Mouse (Mus musculus) lung, postnatal 25 days (tissue): ENCODE data around the gene Gpr35.
A peak's percentile ranks its signal among the peaks of the same experiment; 100 is the strongest.

Experiments used
- DNase-seq: peaks from one replicate; pipeline ENCODE4 v3.0.0; 2022; ENCODE audit warnings: low spot score

The Gpr35 gene

DNA sequence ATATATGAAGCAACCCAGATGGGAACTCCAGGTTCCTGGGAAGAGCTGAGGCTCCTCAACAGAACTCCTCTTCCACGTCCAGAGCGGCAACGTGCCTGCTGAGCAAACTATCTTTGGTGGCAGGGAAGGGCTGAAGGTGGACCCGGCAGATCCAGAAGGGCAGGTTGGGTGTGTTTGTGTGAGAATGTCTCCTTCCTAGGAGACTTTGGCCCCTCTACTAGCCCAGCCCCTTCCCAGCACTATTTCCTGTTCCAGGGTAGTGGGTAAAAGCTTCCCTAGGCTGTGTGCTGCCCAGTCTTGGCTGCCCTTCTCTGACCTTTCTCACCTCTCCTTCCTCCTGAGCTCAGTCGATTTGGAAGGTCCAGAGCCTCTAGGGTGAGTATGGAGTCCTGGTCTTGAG, at the start of gene Gpr35:
TSS of gene Gpr35 (plus strand) at position 259 of the 400 bp plus-strand sequence.
- DNase-seq = no peak

DNA sequence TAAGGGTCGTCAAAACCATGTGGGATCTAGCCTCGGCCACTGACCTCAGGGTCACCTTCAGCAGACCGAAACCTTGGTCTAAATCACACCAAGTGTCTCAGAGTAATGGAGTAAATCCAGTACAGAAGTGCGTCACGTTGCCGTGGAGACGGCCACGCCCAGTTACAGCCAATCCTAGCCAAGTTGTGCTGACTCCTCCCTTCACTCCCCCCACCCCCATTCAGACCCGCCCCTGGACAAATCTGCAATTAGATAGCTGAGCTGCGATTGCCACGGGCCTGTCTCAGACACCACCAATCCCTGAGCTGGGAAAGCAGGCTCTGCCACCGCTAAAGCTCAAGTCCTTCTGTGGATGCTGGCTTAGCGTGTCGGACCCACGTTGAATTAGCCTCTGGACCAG, 47.9 kb upstream of the Gpr35 start, which contains the start of gene Ankmy1:
TSS of gene Ankmy1 (minus strand) at position 121 of the 400 bp plus-strand sequence.
- DNase-seq = peak; percentile 50

DNA sequence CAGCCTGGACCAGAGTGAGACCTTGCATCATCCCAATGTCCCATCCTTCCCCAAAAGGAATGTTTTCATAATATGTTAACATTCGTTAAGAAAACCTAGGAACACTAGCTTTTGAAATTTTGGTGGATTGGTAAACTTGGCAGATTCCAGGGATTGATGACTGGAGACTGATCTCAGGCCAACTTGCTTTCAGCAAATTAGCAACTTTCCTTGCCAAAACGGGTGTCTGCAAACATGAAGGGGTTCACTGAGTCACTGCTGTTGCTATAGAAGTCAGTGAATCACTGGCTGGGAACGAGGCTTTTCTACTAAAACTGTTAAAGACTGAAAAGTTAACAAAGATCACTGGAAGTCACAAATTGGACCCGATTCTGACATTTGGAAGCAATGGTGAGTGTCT, 47.0 kb upstream of the Gpr35 start:
- DNase-seq = no peak

DNA sequence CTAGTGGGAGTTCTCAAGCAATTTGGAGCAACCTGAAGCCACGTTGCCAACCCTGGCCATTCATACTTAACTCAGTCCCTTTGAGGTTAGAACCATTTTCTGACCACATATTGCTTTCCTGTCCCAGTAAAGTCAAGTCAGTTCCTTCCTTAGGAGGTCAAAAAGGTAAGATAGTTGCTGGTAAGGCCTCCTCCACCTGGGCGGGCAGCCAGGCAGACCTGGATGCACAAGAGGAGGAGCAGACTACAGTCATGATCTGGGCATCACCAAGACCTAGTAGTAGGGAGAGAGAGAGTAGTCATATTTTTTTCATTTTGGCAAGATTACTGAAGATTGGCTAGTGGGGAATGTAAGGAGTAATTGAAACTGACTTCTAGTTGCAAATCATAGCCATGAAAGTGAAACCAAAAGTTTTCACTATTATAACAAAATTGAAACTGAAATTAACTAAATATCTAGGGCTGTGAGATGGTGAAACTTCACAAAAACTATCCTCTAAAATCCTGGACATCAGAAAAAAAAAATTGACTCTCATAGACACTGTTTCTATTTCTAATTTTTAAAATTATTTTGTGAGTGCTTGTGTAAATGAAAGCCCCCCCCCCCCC, 44.9 kb upstream of the Gpr35 start:
- DNase-seq = no peak

DNA sequence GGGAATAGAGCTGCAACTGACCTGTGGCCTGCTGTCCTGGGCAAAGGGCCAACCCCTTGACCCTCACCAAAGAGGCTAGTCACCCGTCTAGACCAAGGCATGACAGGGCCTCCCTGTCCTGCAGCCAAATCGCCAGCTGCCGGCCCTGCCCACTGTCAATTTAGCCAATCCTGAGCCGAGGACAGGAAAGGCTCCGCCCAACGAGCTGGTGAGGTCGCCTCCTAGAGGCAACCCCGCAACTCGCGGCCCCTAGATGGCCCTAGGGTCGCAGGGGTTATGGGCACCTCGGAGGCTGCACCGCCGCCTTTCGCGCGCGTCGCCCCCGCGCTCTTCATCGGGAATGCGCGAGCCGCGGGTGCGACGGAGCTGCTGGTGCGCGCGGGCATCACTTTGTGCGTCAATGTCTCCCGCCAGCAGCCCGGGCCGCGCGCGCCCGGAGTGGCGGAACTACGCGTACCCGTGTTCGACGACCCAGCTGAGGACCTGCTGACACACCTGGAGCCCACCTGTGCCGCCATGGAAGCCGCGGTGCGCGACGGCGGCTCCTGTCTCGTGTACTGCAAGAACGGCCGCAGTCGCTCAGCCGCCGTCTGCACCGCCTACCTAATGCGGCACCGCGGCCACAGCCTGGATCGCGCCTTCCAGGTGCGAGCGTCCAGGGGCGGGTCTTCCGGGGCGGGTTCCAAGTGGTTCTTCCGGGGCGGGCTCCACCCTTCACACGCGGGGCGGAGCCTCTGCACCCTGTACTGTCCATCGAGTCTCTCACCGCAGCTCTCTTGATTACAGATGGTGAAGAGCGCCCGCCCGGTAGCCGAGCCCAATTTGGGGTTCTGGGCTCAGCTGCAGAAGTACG, 43.7 kb upstream of the Gpr35 start, which contains the start of gene Dusp28:
TSS of gene Dusp28 (plus strand) at position 203 of the 853 bp plus-strand sequence.
- peak; percentile 95 for DNase-seq

DNA sequence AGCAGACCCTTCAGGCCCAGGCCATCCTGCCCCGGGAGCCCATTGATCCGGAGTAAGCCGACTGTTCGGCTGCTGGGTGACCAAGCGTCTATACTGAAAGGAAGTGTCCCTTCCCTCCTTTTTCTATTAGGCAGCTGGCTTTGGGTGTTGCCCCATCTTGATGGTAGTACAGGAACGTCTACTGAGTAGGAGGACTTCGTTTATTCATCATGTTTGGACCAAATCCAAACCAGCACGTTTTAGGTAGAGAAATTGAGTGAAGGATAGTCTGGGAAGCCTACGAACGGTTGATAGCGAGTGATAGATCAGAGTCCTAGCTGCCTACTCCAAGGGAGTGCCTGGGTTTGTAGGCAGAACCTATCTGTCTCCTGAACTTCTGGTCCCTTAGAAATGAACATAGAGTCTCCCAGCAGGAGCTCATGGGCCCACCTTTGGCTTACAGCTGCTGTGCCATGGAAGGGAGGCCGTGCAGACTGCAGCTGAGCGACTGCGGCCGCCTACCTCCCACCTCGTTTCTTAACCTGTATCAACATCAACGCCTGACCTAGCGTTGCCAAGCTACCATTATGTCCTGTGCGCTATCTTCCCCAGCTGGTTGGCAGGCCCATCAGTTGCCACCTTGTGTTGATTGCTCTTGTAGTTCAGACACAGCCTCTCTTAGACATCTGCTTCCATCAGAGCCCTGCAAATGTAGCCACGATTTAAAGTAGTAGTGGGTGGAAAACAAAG, 42.9 kb upstream of the Gpr35 start:
- DNase-seq = no peak

DNA sequence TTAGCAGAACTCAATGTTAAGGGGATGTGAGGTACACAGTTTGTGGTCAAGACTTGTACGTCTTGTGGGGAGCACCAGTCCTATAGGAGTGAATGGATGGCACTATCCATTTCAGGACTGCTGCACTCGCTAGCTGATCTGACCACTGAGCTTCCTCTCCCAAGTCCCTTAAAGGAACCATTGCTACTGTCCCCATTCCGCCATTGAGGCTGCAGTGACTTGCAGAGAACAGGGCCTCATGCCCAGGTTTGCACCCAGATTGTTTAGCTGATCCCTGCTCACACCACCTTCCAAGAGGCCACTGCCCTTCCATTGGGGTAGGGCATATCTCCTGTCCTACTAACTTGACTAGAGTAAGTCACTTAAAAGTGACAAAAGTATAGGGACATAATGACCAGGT, 42.0 kb upstream of the Gpr35 start:
- DNase-seq = no peak

DNA sequence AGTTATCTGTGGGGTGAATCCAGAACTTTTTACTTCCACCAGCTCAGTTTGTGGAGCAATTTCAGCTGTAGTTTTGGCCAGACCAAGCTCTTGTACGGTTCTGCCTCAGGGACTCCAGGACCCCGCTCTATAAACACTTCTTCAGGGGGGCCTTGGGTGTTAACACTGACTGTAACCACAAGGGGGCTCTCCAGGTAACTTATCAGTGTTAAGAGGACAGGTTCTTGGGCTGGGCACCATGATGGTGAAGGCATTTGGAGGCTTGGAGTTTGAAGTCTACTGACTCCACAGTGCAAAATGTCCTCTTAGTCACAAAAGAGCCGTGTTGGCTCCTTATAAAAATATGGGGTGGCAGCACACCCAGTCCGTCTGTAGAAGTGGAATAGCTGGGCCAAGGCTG, 41.6 kb upstream of the Gpr35 start:
- DNase-seq = no peak

DNA sequence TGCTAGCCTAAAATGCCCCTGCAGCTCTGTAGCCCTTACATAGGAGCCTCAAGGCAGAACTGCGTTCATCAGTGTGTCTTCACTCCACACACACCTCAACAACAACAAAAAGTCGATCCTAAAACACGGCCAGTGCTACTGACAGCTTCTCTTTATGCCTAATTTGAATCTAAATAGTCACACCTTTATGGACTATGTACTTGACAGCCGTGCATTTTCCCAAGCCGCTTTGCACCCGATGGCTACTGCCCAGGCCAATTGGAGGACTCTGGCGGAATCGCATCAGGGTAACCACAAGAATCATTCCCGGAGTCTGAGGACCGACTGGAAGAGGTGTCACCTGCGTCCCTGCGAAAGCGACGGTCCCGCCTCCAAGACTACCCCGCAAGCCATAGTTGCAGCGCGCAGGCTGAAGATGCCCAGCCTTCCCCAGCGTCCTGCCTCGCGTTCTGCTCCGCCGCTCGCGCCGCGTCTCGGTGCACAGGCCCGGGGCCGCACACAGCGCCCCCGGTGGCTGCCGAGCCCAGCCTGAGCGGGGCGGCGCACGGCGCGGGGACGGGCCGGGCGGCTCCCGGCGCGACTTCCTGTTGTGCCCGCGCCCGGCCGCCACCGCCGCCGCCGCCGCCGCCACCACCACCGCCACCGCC, 40.3 kb upstream of the Gpr35 start, which contains the start of gene Rnpepl1:
TSS of gene Rnpepl1 (plus strand) at position 545 of the 647 bp plus-strand sequence.
- DNase-seq = peak; percentile 75

DNA sequence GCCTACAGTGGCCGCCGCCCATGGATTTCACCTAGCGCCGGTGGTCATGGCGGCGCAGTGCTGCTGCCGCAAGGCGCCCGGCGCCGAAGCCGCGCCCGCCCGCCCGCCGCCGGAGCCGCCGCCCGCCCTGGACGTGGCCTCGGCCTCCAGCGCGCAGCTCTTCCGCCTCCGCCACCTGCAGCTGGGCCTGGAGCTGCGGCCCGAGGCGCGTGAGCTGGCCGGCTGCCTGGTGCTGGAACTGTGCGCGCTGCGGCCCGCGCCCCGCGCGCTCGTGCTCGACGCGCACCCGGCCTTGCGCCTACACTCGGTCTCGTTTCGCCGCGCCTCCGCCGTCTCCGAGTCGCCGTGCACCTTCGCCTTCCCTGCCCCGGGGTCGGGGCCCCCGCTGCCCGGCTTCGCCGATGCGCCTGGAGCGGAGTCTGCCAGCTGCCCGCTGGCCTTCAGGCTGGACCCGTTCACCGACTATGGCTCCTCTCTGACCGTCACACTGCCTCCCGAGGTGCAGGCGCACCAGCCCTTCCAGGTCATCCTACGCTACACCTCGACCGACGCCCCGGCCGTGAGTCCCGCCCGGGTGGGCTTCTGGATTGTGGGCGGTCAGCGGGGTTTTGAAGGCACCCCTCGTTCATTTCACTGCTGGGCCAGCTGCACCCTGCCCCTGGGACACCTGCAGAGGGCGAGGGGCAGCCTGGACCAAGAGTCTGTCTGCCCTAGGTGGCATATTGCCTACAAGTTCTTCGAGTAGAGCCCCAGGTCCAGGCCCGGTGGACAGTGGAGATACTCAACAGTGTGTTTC, 39.5 kb upstream of the Gpr35 start:
- DNase-seq = peak; percentile 29

DNA sequence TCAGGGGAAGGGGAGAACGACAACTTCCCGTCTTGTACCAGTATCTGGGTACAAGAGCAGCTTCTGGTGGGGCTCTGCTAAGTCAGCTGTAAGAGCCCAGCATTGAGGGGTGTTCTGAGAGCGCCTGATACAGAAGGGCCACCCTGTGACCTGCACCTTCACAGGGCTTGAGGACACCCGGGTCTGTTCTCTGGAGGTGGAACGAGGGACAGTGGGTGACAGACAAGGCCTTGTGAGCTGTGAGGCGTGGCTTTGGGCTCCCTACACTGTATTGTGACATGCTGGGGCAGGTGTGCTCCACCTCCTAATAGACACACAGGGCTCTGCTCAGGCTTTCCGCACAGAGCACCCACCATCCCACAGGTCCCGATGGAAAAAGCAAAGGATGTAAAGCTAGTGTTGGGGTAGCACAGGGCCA, 38.9 kb upstream of the Gpr35 start:
- DNase-seq = no peak

DNA sequence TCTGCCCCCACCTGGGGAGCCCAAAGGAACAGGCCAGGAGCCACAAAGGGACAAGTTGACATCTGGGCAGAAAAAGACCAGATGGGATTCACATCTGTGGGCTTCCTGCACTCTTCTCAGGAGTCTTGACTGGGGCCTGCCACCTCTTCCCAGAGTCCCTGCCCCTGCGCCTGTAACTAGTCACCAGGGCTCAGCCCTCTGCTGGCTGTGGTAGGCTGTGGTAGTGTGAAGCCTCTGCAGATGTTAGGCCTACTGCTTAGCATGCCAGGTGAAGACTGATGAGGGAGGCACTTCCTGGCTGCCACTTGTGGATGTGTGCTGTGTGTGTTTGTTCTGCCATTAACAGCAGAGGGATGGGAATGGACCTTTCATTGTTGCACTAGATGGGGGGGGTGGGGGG, 38.4 kb upstream of the Gpr35 start:
- no peak for DNase-seq

DNA sequence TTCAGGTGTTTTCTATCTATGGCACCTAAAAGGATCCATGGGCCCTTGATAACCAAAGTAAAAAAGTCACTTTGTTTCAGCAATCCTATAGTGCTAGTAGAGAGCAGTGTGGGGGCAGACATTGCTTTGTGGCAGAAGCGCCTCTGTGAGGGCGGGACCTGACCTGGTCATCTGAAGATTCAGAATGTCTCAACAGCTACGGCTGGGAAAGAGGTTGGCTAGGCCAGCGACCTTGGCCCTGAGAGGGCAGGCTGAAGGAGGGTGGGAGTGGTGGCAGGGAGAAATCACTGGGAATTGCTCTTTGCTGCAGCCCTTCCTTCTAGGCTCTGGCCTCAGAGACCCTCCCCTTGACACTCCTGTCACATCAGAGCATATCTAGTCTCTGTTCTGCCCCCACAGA, 36.4 kb upstream of the Gpr35 start:
- no peak for DNase-seq

DNA sequence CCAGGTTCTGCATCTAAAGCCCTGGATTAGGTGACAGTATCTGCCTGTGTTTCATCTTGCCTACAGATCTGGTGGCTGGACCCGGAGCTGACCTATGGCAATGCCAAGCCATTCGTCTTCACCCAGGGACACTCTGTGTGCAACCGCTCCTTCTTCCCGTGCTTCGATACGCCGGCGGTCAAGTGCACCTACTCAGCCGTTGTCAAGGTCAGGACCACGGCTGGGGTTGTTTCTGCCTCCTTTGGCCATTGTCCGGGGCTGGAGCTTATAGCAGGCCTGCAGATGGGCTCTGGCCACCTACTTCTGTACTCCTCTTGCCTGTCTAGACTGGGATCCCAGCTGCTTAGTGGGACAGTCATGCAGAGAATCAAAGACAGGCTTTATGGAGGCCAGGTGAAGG, 35.7 kb upstream of the Gpr35 start:
- no peak for DNase-seq

DNA sequence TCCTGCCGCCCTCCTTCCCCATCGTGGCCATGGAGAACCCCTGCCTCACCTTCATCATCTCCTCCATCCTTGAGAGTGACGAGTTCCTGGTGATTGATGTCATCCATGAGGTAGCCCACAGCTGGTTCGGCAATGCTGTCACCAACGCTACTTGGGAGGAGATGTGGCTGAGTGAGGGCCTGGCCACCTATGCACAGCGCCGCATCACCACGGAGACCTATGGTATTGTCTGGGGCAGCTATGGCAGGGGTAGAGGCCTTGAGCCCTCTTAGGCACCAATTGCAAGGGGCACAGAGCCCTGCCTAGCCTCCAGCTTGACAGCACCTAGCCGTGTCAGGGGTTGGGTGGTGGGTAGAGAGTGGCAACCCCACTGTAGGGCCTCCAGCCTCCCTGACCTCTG, 33.9 kb upstream of the Gpr35 start:
- DNase-seq = no peak

DNA sequence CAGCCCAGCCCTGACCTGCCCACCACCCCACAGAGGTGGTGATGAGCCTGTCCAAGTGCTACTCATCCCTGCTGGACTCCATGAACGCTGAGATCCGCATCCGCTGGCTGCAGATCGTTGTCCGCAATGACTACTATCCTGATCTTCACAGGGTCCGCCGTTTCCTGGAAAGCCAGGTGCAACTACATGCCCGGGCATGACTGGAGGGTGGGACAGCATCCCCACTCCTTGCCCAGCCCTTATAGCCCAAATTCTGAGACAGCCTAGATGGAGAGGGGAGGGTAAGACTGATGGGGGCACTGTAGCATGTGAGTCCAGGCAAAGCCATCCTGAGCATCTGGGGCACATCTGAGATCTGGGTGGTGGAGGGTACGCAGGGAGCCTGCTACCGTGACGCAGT, 31.5 kb upstream of the Gpr35 start:
- DNase-seq = no peak

DNA sequence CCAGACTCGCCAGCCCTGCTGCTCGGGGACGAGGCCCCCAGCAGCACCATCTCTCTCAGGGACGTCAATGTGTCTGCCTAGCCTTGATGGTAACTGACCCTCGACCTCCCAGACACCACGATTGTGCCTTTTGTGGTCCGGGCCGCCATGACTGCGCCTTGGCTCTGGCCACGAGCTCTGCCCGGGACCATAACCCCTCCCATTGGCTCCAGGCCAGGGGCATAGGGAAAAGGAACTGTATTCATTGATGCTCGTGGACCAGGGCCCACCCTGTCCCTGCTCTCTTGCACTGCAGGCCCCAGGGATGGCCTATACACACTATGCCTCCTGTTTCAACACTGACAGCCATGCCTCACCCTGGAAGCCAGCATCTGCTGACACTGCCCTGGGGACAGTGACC, 30.9 kb upstream of the Gpr35 start:
- DNase-seq = no peak

DNA sequence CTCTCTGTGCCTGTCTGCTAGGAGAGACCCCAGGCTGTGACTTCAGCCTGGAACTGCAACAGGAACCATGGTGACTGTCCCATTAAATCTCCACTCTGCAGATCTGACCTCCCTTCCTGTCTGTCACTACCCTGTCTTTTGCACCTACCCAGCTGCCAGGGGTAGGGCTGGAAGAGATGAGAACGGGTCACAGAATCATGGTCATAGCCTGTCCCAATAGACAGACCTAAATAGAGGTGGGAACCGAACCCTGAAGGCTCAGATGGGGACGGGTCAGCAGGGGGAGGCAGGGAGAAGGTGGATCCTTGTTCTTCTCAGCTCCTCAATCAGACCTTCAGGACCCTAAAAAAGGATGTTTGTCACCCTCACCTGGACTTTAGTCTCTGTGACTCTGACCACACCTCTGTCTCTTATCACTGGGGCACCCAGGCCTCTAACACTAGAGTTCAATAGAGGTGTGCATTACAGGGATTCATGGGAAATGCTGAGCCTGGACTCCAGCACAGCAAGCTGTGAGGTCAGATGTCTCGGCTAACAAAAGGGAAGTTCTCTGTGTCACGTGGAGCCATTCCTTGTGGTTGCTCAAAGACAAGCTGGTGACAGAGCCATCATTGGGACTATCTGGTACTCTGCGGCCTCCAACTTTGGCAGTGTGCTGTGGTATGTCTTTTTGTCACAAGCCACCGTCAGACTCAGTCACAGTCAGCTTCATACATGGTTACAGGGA, 30.0 kb upstream of the Gpr35 start:
- DNase-seq = no peak

DNA sequence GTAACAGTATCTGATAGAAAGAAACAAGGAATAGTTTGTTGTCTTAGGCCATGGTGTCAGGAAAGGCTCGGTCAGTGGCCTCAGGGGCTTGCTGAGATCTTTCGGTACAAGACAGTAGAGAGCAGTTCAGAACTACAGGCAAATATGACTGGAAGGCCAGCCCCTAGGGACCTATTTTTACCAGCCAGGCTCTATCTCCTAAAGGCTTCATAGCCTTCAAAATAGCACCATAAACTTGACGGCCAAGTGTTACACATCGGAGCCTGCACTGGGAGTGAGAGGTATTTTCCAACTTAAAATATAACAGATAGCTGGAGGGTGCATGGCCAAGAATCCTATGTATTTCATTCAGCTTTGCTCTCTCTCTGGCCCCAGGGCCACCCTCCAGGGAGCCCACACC, 29.2 kb upstream of the Gpr35 start:
- DNase-seq = no peak

DNA sequence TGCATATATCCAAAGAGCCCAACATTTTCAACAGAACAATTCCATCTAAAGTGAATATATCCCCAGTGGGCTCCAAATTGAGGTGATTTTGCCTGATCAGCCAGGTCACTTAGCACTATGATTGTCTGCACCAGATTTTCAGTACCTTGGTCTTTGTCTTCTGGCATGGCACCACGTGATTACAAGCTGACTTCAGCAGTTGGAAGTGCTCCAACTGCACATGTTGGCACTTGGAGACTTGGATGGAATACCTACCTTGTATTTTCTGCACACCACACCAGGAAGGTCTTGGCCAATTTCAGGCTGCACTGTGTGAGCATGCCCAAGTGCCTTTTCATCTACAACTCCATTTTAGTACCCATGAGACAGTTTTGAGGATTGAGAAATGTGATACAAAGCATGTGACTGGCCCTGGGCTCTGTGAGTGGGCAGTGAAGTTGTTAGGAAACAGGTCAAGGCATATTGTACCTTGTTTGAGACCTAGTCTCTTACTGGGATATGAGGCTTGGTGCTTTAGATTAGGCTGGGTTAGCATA, 20.4 kb upstream of the Gpr35 start:
- DNase-seq = no peak
